Mouse (Mus musculus): ENCODE data around the gene Pirt.

The Pirt gene

DNA sequence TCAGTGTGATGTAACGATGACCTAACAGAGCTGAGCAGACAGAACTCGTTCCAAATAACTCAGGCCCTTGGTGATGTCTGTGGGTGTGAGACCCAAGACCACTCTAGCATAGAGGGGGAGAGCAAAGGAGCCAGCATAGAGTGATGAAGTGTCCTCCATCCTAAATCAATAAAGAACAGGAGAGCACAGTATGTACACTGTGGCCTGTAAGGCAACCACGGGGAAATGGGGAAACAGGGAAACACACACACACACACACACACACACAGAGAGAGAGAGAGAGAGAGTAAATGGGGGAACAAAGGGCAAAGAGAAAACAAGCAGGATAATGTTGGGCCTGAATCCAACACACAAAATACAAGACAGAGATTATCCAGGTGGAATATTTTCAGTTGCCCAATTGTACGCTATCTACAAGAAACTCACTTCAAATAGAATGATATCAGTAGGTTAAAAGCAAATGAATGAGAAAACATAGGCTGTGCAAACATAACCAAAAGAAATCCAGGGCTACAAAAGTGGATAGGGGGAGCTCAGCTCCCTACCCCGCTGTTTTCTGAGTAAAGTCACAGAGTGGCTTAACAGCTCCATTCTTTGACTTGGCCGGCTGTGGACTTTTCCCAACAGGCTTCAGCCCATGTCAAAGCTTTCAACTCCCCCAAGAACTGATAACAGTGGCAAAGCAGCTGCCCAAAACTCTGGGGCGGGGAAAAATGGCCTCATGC lies 64.0 kb downstream of the Pirt start:
- no peak for TF ChIP-seq GATA4 (IDR thresholded peaks at IDR 0.05; ENCODE audit: insufficient replicate concordance, low read length)

Measured in liver, adult (tissue).